Mouse (Mus musculus) limb, embryonic 14.5 days (tissue): ENCODE results near the gene Hist1h2bg. TPM values are rescaled to one million over a fixed set of nuclear protein-coding genes. Genes with fewer than 3 reads are reported as not detected.
A peak's percentile ranks its signal among the peaks of the same experiment; 100 is the strongest.
"Not testable (repeated sequence)": the region's sequence is repeated elsewhere in the genome, so short reads cannot be mapped to it uniquely, and the experiment has no call there.

Source experiments
- ATAC-seq: fragments of 200-750 bp; cut with Nextera tagmentation; 2 replicates; pipeline ENCODE4 v1.8.0; 2017; ENCODE audit warnings: low read depth, moderate number of reproducible peaks, moderate TSS enrichment; ENCODE audit not compliant: low FRiP score
- DNase-seq: peaks from one replicate; pipeline ENCODE4 v3.0.0-alpha.2; 2015; ENCODE audit warnings: low spot score
- H3K27ac ChIP-seq: fragments of 300-500 bp; sonication (generic); replicated peaks from 2 replicates; pipeline ENCODE4 v1.5.1; 2014; ENCODE audit warnings: low read depth, mild to moderate bottlenecking, low read length, moderate library complexity, mixed read lengths
- H3K27me3 ChIP-seq: fragments of 300-500 bp; sonication (generic); 2 replicates; pipeline ENCODE4 v1.6.1; 2014; ENCODE audit warnings: low read length, mixed read lengths; ENCODE audit not compliant: control insufficient read depth, insufficient read depth
- H3K36me3 ChIP-seq: fragments of 300-500 bp; sonication (generic); 2 replicates; pipeline ENCODE4 v1.6.1; 2014; ENCODE audit warnings: mild to moderate bottlenecking, low read length, moderate library complexity, mixed read lengths; ENCODE audit not compliant: control insufficient read depth, insufficient read depth
- H3K4me1 ChIP-seq: fragments of 300-500 bp; sonication (generic); 2 replicates; pipeline ENCODE4 v1.6.1; 2014; ENCODE audit warnings: antibody characterized with exemption, low read length, mixed read lengths; ENCODE audit not compliant: control insufficient read depth, insufficient read depth
- H3K4me2 ChIP-seq: fragments of 300-500 bp; sonication (generic); replicated peaks from 2 replicates; pipeline ENCODE4 v1.6.1; 2014; ENCODE audit warnings: low read depth, mild to moderate bottlenecking, low read length, moderate library complexity; ENCODE audit not compliant: severe bottlenecking
- H3K4me3 ChIP-seq: fragments of 300-500 bp; sonication (generic); replicated peaks from 2 replicates; pipeline ENCODE4 v1.5.1; 2014; ENCODE audit warnings: low read length
- H3K9ac ChIP-seq: fragments of 300-500 bp; sonication (generic); 2 replicates; pipeline ENCODE4 v1.6.1; 2014; ENCODE audit warnings: mild to moderate bottlenecking, low read depth, low read length, moderate library complexity; ENCODE audit not compliant: severe bottlenecking
- H3K9me3 ChIP-seq: fragments of 300-500 bp; sonication (generic); 2 replicates; pipeline ENCODE4 v1.6.1; 2016; ENCODE audit warnings: low read length; ENCODE audit not compliant: control insufficient read depth
- POLR2A ChIP-seq: fragments of 200-500 bp; IDR thresholded peaks from 2 replicates; pipeline ENCODE4 v1.8.0; 2012; ENCODE audit warnings: inconsistent platforms, mild to moderate bottlenecking, moderate library complexity, borderline replicate concordance; ENCODE audit not compliant: insufficient read depth, insufficient read length; ENCODE audit errors: extremely low read depth
- WGBS: fragments of 180-500 bp; shearing (Covaris S2); extraction: QIAGEN DNeasy Blood & Tissue Kit; methylation state at CpG from one replicate; pipeline ENCODE4 v1.1.7; 2014; 5-methylcytosine and 5-hydroxymethylcytosine counted together
- polyA plus RNA-seq, 2 experiments: library from polyadenylated mRNA; depleted of rRNA in 1 of 2; stranded (reverse) in 1 of 2; unstranded in 1 of 2; fragments of >200 nt; fragmentation: Nextera tagmentation in 1 of 2; extraction: Ambion mirVana in 1 of 2; gene quantifications; 2 replicates each; pipeline versions ENCODE4 v1.2.1 to v1.2.3; 2012 to 2014

The Hist1h2bg gene
- polyA plus RNA-seq, 2 experiments = 6.9 to 38.9 TPM

DNA sequence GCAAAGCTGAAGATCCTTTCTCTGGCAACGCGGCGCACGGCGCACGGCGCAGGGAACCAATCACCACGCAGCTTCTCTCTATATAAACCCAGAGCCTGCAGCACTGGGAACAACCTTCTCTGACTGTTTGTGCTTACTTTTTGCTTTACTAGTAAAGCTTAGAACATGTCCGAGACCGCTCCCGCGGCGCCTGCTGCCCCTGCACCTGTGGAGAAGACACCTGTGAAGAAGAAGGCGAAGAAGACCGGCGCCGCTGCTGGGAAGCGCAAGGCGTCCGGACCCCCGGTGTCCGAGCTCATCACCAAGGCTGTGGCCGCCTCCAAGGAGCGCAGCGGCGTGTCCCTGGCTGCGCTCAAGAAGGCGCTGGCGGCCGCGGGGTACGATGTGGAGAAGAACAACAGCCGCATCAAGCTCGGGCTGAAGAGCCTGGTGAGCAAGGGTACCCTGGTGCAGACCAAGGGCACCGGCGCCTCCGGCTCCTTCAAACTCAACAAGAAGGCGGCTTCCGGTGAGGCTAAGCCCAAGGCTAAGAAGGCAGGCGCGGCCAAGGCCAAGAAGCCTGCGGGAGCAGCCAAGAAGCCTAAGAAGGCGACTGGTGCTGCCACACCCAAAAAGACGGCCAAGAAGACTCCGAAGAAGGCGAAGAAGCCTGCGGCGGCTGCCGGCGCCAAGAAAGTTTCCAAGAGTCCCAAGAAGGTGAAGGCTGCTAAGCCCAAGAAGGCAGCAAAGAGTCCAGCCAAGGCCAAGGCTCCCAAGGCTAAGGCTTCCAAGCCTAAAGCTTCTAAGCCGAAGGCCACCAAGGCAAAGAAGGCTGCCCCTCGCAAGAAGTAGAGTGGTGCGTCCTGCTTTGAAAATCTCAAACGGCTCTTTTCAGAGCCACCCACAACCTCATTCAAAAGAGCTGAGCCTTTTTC is 16.0 kb upstream of the Hist1h2bg start:
- peak; percentile 77 for ATAC-seq
- TF ChIP-seq POLR2A = peak; percentile 95; the same call in 1 of the 2 replicates
- peak overlapping the region; percentile 97 for H3K27ac ChIP-seq
- under 1% methylated on average over 52 of the region's 54 CpGs for WGBS
- H3K9ac ChIP-seq = peak overlapping the region; percentile 73
- DNase-seq = peak; percentile 96
- H3K4me1 ChIP-seq = peaks cover 15% of the 10 kb centered on the region
- no peaks in the 10 kb centered on the region for H3K36me3 ChIP-seq
- H3K4me3 ChIP-seq = peak overlapping the region; percentile 51
- peak overlapping the region; percentile 94 for H3K4me2 ChIP-seq
- no peaks in the 10 kb centered on the region for H3K27me3 ChIP-seq
- no peaks in the 10 kb centered on the region for H3K9me3 ChIP-seq

DNA sequence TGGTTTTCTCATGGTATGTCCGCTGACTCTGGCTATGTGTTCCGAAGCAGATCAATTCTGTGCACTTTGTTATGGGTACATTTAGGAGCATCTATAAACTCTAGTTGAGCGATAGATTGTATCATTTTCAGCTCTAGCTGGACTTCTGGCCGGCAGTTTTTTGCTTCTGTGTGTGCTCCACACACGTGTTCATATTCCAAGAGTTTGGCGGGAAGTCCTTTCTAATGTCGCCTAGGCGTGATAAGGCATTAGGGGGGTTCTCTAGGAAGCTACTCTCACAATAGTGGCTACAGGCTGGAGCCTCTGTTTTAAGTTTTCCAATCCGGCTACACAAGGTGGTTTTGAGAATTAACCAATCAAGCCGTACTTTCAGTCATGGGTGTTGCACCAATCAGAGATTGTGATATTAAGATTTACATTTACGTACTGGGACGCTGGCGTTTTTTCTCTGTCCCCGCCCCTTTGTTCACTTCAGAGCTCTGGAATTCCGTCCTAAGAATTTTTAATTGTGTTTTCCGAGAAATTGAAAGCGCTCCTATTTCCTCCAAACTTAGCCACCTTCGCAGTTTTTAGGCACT is 15.3 kb upstream of the Hist1h2bg start:
- peak; percentile 94; the same call in 1 of the 2 replicates for TF ChIP-seq POLR2A
- DNase-seq (peak; percentile 98), ATAC-seq (peak; percentile 75)
- Histone ChIP-seq H3K9ac (peak overlapping the region; percentile 73), H3K4me1 (peaks cover 18% of the 10 kb centered on the region), H3K27ac (peak overlapping the region; percentile 97), H3K27me3 (no peaks in the 10 kb centered on the region), H3K4me2 (peak overlapping the region; percentile 94), H3K4me3 (peak overlapping the region; percentile 51), H3K36me3 (no peaks in the 10 kb centered on the region), H3K9me3 (no peaks in the 10 kb centered on the region)
- 0% methylated on average over 18 of the region's 18 CpGs for WGBS

DNA sequence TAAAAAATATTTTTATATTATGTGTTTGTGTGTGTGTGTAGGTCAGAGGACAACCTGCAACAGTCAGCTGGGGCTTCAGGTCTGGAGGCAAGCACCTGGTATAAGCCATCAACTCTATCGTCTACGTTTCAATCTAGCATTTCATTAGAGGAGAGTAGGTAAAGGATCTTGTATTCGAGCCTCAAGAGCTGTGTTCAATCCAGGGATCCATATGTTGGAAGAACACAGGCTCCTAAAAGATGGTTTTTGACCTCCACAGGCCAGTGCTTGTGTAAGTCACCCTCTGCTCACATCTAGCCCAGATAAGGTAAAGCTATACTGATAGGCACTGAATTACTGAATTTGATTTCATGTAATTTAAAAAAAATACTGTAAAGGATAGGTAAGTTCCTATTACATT is 14.3 kb upstream of the Hist1h2bg start:
- TF ChIP-seq POLR2A = no peak
- Histone ChIP-seq H3K27me3 (no peaks in the 10 kb centered on the region), H3K4me3 (no peak overlapping the region), H3K4me2 (peak overlapping the region; percentile 94; the same call in 1 of the 2 replicates), H3K9me3 (no peaks in the 10 kb centered on the region), H3K4me1 (peaks cover 17% of the 10 kb centered on the region), H3K27ac (peak overlapping the region; percentile 59; the same call in 1 of the 2 replicates), H3K9ac (no peak overlapping the region), H3K36me3 (no peaks in the 10 kb centered on the region)
- DNase-seq = no peak
- 65% methylated on average over 3 of the region's 3 CpGs for WGBS
- no peak for ATAC-seq

DNA sequence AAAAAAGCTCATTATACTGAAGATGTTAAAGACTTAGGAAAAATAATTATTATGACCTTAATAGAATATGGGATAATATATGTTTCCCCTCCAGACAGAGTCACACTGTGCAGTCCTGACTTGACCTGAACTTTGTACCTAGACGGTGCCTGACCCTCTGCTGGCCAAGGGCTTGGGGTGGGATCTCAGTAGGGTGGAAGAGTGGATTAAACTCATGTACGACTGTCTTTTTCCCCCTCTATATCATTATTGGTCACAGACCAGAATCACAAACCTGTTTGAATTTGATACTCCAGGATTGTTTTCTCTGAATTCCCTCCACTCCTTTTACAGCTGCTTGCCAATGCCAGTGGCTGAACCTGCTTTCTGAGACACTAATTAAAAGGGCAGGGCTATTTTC is 10.5 kb upstream of the Hist1h2bg start:
- 31% methylated on average over 2 of the region's 2 CpGs for WGBS
- peak overlapping the region; percentile 26; the same call in 1 of the 2 replicates for H3K27ac ChIP-seq

DNA sequence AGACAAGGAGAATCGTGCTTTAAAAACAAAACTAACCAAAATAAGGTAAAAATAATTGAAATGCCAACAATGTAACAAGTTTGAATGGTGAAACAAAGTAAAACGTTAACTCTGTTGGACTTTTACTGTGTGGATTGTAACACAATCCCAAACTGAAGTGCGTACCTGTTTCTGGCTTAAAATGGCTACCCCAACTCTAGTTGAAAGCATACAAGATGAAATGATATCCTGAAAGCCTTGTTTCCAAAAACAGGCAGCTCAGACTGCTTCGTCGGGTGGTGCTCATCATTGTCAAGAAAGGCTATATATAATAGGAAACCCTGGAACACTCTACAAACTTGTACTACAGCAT is 9.7 kb upstream of the Hist1h2bg start:
- H3K9me3 ChIP-seq, H3K27me3 ChIP-seq, ATAC-seq, DNase-seq, H3K36me3 ChIP-seq, H3K4me1 ChIP-seq: not testable (repeated sequence)
- H3K9ac ChIP-seq = peak overlapping the region; percentile 51; the same call in 1 of the 2 replicates
- 0% methylated on average over 2 of the region's 5 CpGs for whole genome bisulfite sequencing
- H3K27ac ChIP-seq = peak overlapping the region; percentile 98; the same call in 1 of the 2 replicates
- peak overlapping the region; percentile 39 for H3K4me3 ChIP-seq
- H3K4me2 ChIP-seq = peak overlapping the region; percentile 64

More for the DNA sequence above, 10.5 kb upstream of the Hist1h2bg start:
- not testable (repeated sequence) for H3K4me2 ChIP-seq, H3K27me3 ChIP-seq, H3K9me3 ChIP-seq, H3K36me3 ChIP-seq, ATAC-seq, H3K4me1 ChIP-seq, H3K4me3 ChIP-seq, DNase-seq, H3K9ac ChIP-seq
